ENCODE assay signal across 29 mouse cellular contexts in genomic region chr19:59252651-59253050, GRCm38 (mm10). TPM values are rescaled to one million over a fixed set of nuclear protein-coding genes. Genes with fewer than 3 reads are reported as not detected.
"Had no signal": no experiment of that assay in that cellular context is flagged by ENCODE, and none has a peak within 500 bp of the region (broad histone marks: within the 10 kb centered on the region; RNA-seq: fewer than 3 reads in every experiment).

No protein-coding gene starts in this region.

- H3K4me1 ChIP-seq: lung, embryonic 15.5 days; midbrain, embryonic 12.5 days; neural tube, embryonic 13.5 days; neural tube, embryonic 15.5 days; stomach, embryonic 15.5 days had no signal

- H3K36me3 ChIP-seq: lung, embryonic 15.5 days; midbrain, embryonic 10.5 days; midbrain, embryonic 12.5 days; neural tube, embryonic 13.5 days; neural tube, embryonic 15.5 days; stomach, embryonic 15.5 days had no signal

- ATAC-seq: liver, postnatal 0 days; lung, postnatal 0 days; midbrain, embryonic 16.5 days had no signal

- H3K4me3 ChIP-seq: lung, embryonic 15.5 days; midbrain, embryonic 10.5 days; midbrain, embryonic 12.5 days; myocyte; neural tube, embryonic 13.5 days; neural tube, embryonic 15.5 days; stomach, embryonic 15.5 days had no signal

- H3K9me3 ChIP-seq: lung, embryonic 15.5 days; midbrain, embryonic 10.5 days; midbrain, embryonic 12.5 days; neural tube, embryonic 15.5 days had no signal

- H3K9ac ChIP-seq: liver, postnatal 0 days; lung, embryonic 15.5 days; midbrain, embryonic 12.5 days; neural tube, embryonic 13.5 days; neural tube, embryonic 15.5 days; stomach, embryonic 15.5 days had no signal

- H3K27me3 ChIP-seq: lung, embryonic 15.5 days; neural tube, embryonic 13.5 days; neural tube, embryonic 15.5 days; stomach, embryonic 15.5 days had no signal

- DNase-seq: liver, postnatal 0 days; lung, adult 2 months; lung, postnatal 14 days; lung, postnatal 36 days; midbrain, embryonic 14.5 days; retina, postnatal 1 day; right cerebral cortex, adult 18-20 months; right cerebral cortex, postnatal 25 days; right cerebral cortex, postnatal 4 days; thymus, adult 2 months; thymus, postnatal 25 days; thymus, postnatal 4 days had no signal

- H3K27ac ChIP-seq: lung, embryonic 15.5 days; macrophage; midbrain, embryonic 10.5 days; midbrain, embryonic 12.5 days; neural tube, embryonic 13.5 days; neural tube, embryonic 15.5 days; stomach, embryonic 15.5 days; stomach, postnatal 0 days had no signal

- H3K4me2 ChIP-seq: lung, embryonic 15.5 days; midbrain, embryonic 12.5 days; neural tube, embryonic 13.5 days; neural tube, embryonic 15.5 days; stomach, embryonic 15.5 days had no signal

RNA-seq across cellular contexts. Expression of gene Kcnk18, which starts 33.6 kb away (rescaled TPM):
- total RNA-seq: megakaryocyte, adult 5-6 weeks; megakaryocyte-erythroid progenitor cell, adult 5-6 weeks had no signal
- polyA plus RNA-seq: liver, postnatal 0 days; lung, adult 2 months; lung, embryonic 15.5 days; lung, postnatal 0 days; macrophage; midbrain, embryonic 10.5 days; midbrain, embryonic 12.5 days; midbrain, embryonic 14.5 days; midbrain, embryonic 16.5 days; myocyte; neural tube, embryonic 11.5 days; neural tube, embryonic 13.5 days; small intestine, adult 2 months; spleen, adult 2 months; stomach, embryonic 15.5 days; stomach, postnatal 0 days; thymus, adult 2 months; urinary bladder, adult 2 months had no signal
